In genomic region chr17:59099376-59099775, GRCm38 (mm10) we compare ENCODE assay signal across 9 mouse cellular contexts.
DNase-seq lines count a peak whose midpoint lies in the region; ATAC-seq and TF ChIP-seq lines count a peak whose summit lies in the region.
"Had no signal": no experiment of that assay in that cellular context is flagged by ENCODE, and none has a peak within 500 bp of the region (broad histone marks: within the 10 kb centered on the region; RNA-seq: fewer than 3 reads in every experiment).

No protein-coding gene starts in this region.

- H3K9ac ChIP-seq in lung, postnatal 0 days (replicated peaks; ENCODE audit: low read depth): no peak overlapping the region

- H3K9me3 ChIP-seq in lung, postnatal 0 days (ENCODE audit: low read length): no peaks in the 10 kb centered on the region
- H3K9me3 ChIP-seq: megakaryocyte, embryonic 14.5 days had no signal

- ATAC-seq in lung, postnatal 0 days: no peak

- no peaks in the 10 kb centered on the region for H3K27me3 ChIP-seq in lung, postnatal 0 days (replicated peaks; ENCODE audit: insufficient read depth, low read length)
- H3K27me3 ChIP-seq: megakaryocyte, embryonic 14.5 days had no signal

- no peak overlapping the region for H3K4me2 ChIP-seq in lung, postnatal 0 days (replicated peaks; ENCODE audit: low read depth, low read length)

- no peak overlapping the region for H3K27ac ChIP-seq in lung, postnatal 0 days (ENCODE audit: low read length)

- no peak for TF ChIP-seq EP300 in lung, postnatal 0 days (IDR thresholded peaks at IDR 0.05)

- intact Hi-C loops in left cerebral cortex, postnatal 25 days (cut with DNase I): loop anchor here (5.0 to 10.0 kb wide), 2 partner anchors 62 to 175 kb away; no protein-coding TSS in a partner anchor

- 7% methylated on average over 5 of the region's 5 CpGs for WGBS in lung, postnatal 0 days

- peak; percentile 39; the same call in 1 of the 2 replicates for TF ChIP-seq CTCF in lung, postnatal 0 days (IDR thresholded peaks at IDR 0.05)

- H3K4me3 ChIP-seq in lung, postnatal 0 days (ENCODE audit: low read depth, low read length): no peak overlapping the region
- H3K4me3 ChIP-seq: megakaryocyte, embryonic 14.5 days had no signal

- no peaks in the 10 kb centered on the region for H3K36me3 ChIP-seq in lung, postnatal 0 days (ENCODE audit: insufficient read depth, low read length)

- H3K4me1 ChIP-seq in lung, postnatal 0 days (ENCODE audit: insufficient read depth, low read depth, low read length): no peaks in the 10 kb centered on the region
- H3K4me1 ChIP-seq: megakaryocyte, embryonic 14.5 days had no signal

- peak; percentile 1 for DNase-seq in cerebellum, adult 11 months
- no peak for DNase-seq in cerebellum, adult 11-12 months
- no peak for DNase-seq in lung, postnatal 0 days (ENCODE audit: low spot score)
- DNase-seq in lung, postnatal 4 days: no peak
- peak; percentile 58 to 71 for DNase-seq in adrenal gland, postnatal 36 days
- DNase-seq in forelimb bud, embryonic 11.5 days (ENCODE audit: low read depth, low spot score): peak; percentile 12
- peak; percentile 15 to 43 for DNase-seq in left cerebral cortex, postnatal 25 days (ENCODE audit: low spot score in 2 of 2)
- peak; percentile 67 for DNase-seq in testis, postnatal 10 days (ENCODE audit: low spot score)

Comparison
In these comparisons a context has a peak if more than half of its experiments do, and no peak if none do; other contexts are left out.
1. DNase-seq: peak in cerebellum, adult 11 months (single experiment), adrenal gland, postnatal 36 days (2 of 2), forelimb bud, embryonic 11.5 days (single experiment), left cerebral cortex, postnatal 25 days (2 of 2) and testis, postnatal 10 days (single experiment); none in cerebellum, adult 11-12 months (single experiment), lung, postnatal 0 days (single experiment) and lung, postnatal 4 days (0 of 2).